Mouse (Mus musculus) G1E (cell line): ENCODE data around the gene Ccdc60. TPM values are rescaled to one million over a fixed set of nuclear protein-coding genes. Genes with fewer than 3 reads are reported as not detected.

Experiments used
- ATAC-seq: 2 replicates; pipeline ENCODE4 v1.8.0; 2016; ENCODE audit warnings: mild to moderate bottlenecking; ENCODE audit not compliant: insufficient number of reproducible peaks, poor library complexity, low FRiP score, severe bottlenecking; ENCODE audit errors: extremely low read depth
- DNase-seq: peaks from one replicate; pipeline ENCODE4 v3.0.0; 2012; ENCODE audit warnings: low spot score
- H3K27me3 ChIP-seq: 2 replicates; pipeline ENCODE4 v1.6.1; 2012; ENCODE audit warnings: mild to moderate bottlenecking, low read length, inconsistent platforms; ENCODE audit not compliant: insufficient read depth
- H3K36me3 ChIP-seq: replicated peaks from 2 replicates; pipeline ENCODE3; 2012; ENCODE audit warnings: mild to moderate bottlenecking, inconsistent platforms
- H3K4me1 ChIP-seq: 2 replicates; pipeline ENCODE4 v1.6.1; 2012; ENCODE audit warnings: low read depth, low read length, inconsistent platforms, mixed read lengths; ENCODE audit not compliant: insufficient read depth
- H3K4me3 ChIP-seq: 2 replicates; pipeline ENCODE4 v1.5.1; 2012; ENCODE audit warnings: low read depth, mild to moderate bottlenecking, inconsistent platforms, low read length, moderate library complexity, mixed read lengths
- H3K9me3 ChIP-seq: replicated peaks from 2 replicates; pipeline ENCODE4 v1.6.1; 2012; ENCODE audit warnings: inconsistent platforms
- CTCF ChIP-seq: IDR thresholded peaks from 2 replicates; pipeline ENCODE4 v1.5.1; 2012; ENCODE audit warnings: low read depth, low read length, inconsistent platforms, mixed read lengths
- GATA1 ChIP-seq: IDR thresholded peaks from 2 replicates; pipeline ENCODE4 v1.6.1; 2012; ENCODE audit warnings: borderline replicate concordance, low read length, inconsistent platforms, mixed read lengths
- GATA2 ChIP-seq: IDR thresholded peaks from 2 replicates; pipeline ENCODE4 v1.6.1; 2012; ENCODE audit warnings: low read depth, low read length, inconsistent platforms, borderline replicate concordance
- POLR2AphosphoS5 ChIP-seq: IDR thresholded peaks from 2 replicates; pipeline ENCODE4 v1.6.1; 2012; ENCODE audit warnings: low read depth, low read length, inconsistent platforms; ENCODE audit not compliant: insufficient replicate concordance
- TAL1 ChIP-seq: conservative IDR thresholded peaks from 2 replicates; pipeline ENCODE4 v1.6.1; 2012; ENCODE audit warnings: low read depth, low read length, inconsistent platforms, mixed read lengths
- polyA plus RNA-seq: library from polyadenylated mRNA; stranded (reverse); fragments of >175 nt; gene quantifications from 2 replicates; pipeline ENCODE4 v1.2.3, GENCODE M21; 2012
- total RNA-seq, 2 experiments: library from RNA; stranded (forward) in 1 of 2; stranded (reverse) in 1 of 2; fragments of 200-1000 nt in 1 of 2; fragments of >200 nt in 1 of 2; fragmentation: Nextera tagmentation in 1 of 2; gene quantifications; 2 replicates each; pipeline ENCODE4 v1.2.3; 2014 to 2017

Ccdc60 gene
- total and polyA plus RNA-seq, 3 experiments: not detected

GRCm38 (mm10) chr5:116231841-116232643 is 56.7 kb downstream of the Ccdc60 start:
- peaks cover 89% of the 10 kb centered on the region for H3K9me3 ChIP-seq
- no peak for TF ChIP-seq TAL1
- TF ChIP-seq GATA1: no peak
- no peak for ATAC-seq
- no peaks in the 10 kb centered on the region for H3K36me3 ChIP-seq
- no peak overlapping the region for H3K4me3 ChIP-seq
- no peaks in the 10 kb centered on the region for H3K27me3 ChIP-seq
- H3K4me1 ChIP-seq: no peaks in the 10 kb centered on the region
- no peak for DNase-seq

GRCm38 (mm10) chr5:116228414-116228813 is 60.4 kb downstream of the Ccdc60 start:
- Histone ChIP-seq H3K9me3 (peaks cover 96% of the 10 kb centered on the region), H3K27me3 (no peaks in the 10 kb centered on the region), H3K4me3 (no peak overlapping the region), H3K4me1 (no peaks in the 10 kb centered on the region), H3K36me3 (no peaks in the 10 kb centered on the region)
- TF ChIP-seq GATA1: no peak
- TF ChIP-seq GATA2: no peak
- no peak for TF ChIP-seq CTCF
- no peak for TF ChIP-seq POLR2AphosphoS5
- no peak for TF ChIP-seq TAL1
- ATAC-seq: no peak
- no peak for DNase-seq

GRCm38 (mm10) chr5:116224023-116224422 is 64.8 kb downstream of the Ccdc60 start:
- TF ChIP-seq GATA2 (no peak), CTCF (no peak), GATA1 (no peak), TAL1 (no peak), POLR2AphosphoS5 (no peak)

GRCm38 (mm10) chr5:116221916-116222315 is 66.9 kb downstream of the Ccdc60 start:
- ATAC-seq (no peak), DNase-seq (no peak)
- Histone ChIP-seq H3K27me3 (no peaks in the 10 kb centered on the region), H3K9me3 (peaks cover 94% of the 10 kb centered on the region), H3K4me3 (no peak overlapping the region), H3K36me3 (no peaks in the 10 kb centered on the region), H3K4me1 (no peaks in the 10 kb centered on the region)
- TF ChIP-seq POLR2AphosphoS5 (no peak), CTCF (no peak), TAL1 (no peak), GATA2 (no peak), GATA1 (no peak)

More at GRCm38 (mm10) chr5:116224023-116224422, 64.8 kb downstream of the Ccdc60 start:
- DNase-seq: no peak
- Histone ChIP-seq H3K36me3 (no peaks in the 10 kb centered on the region), H3K4me3 (no peak overlapping the region), H3K27me3 (no peaks in the 10 kb centered on the region), H3K9me3 (peaks cover 93% of the 10 kb centered on the region), H3K4me1 (no peaks in the 10 kb centered on the region)
- no peak for ATAC-seq

GRCm38 (mm10) chr5:116219288-116219687 is 69.5 kb downstream of the Ccdc60 start:
- no peak overlapping the region for H3K4me3 ChIP-seq
- no peak for TF ChIP-seq CTCF
- TF ChIP-seq TAL1: no peak
- no peak for TF ChIP-seq GATA1
- no peak for TF ChIP-seq GATA2
- no peak for TF ChIP-seq POLR2AphosphoS5
- no peaks in the 10 kb centered on the region for H3K36me3 ChIP-seq
- H3K4me1 ChIP-seq: no peaks in the 10 kb centered on the region
- ATAC-seq (no peak), DNase-seq (no peak)
- H3K27me3 ChIP-seq: no peaks in the 10 kb centered on the region
- peaks cover 84% of the 10 kb centered on the region for H3K9me3 ChIP-seq

GRCm38 (mm10) chr5:116212706-116213105 is 76.1 kb downstream of the Ccdc60 start:
- H3K4me3 ChIP-seq: no peak overlapping the region
- DNase-seq (no peak), ATAC-seq (no peak)
- peaks cover 74% of the 10 kb centered on the region for H3K9me3 ChIP-seq
- TF ChIP-seq GATA2 (no peak), TAL1 (no peak), CTCF (no peak), POLR2AphosphoS5 (no peak), GATA1 (no peak)
- no peaks in the 10 kb centered on the region for H3K27me3 ChIP-seq
- H3K36me3 ChIP-seq: no peaks in the 10 kb centered on the region
- H3K4me1 ChIP-seq: no peaks in the 10 kb centered on the region
